Mouse (Mus musculus) neural tube, embryonic 11.5 days (tissue): ENCODE measurements at regions not wholly inside any gene's neighbourhood (a gene's known extent, or its start where the extent isn't known, plus 50 kb on each side); places are given as distances from the start of the nearest gene placed in this dataset.

Experiments used
- ATAC-seq: fragments of 200-750 bp; cut with Nextera tagmentation; 2 replicates; pipeline ENCODE4 v1.8.0; 2017; ENCODE audit warnings: moderate number of reproducible peaks, mild to moderate bottlenecking, moderate TSS enrichment, moderate library complexity; ENCODE audit not compliant: insufficient read depth, low FRiP score, low TSS enrichment
- DNase-seq: peaks from one replicate; pipeline ENCODE4 v3.0.0-alpha.2; 2015; ENCODE audit warnings: low spot score
- H3K27ac ChIP-seq: fragments of 300-500 bp; sonication (generic); 2 replicates; pipeline ENCODE4 v1.5.1; 2014; ENCODE audit warnings: low read depth, mild to moderate bottlenecking, low read length
- H3K27me3 ChIP-seq: fragments of 300-500 bp; sonication (generic); 2 replicates; pipeline ENCODE4 v1.6.1; 2014; ENCODE audit warnings: mild to moderate bottlenecking, low read length, mixed read lengths; ENCODE audit not compliant: control insufficient read depth, insufficient read depth
- H3K36me3 ChIP-seq: fragments of 300-500 bp; sonication (generic); 2 replicates; pipeline ENCODE4 v1.6.1; 2014; ENCODE audit warnings: mild to moderate bottlenecking, low read length, moderate library complexity, mixed read lengths; ENCODE audit not compliant: control insufficient read depth, insufficient read depth
- H3K4me1 ChIP-seq: fragments of 300-500 bp; sonication (generic); 2 replicates; pipeline ENCODE4 v1.6.1; 2014; ENCODE audit warnings: low read length, mixed read lengths; ENCODE audit not compliant: control insufficient read depth, insufficient read depth
- H3K4me2 ChIP-seq: fragments of 300-500 bp; sonication (generic); 2 replicates; pipeline ENCODE4 v1.6.1; 2014; ENCODE audit warnings: low read depth, mild to moderate bottlenecking, moderate library complexity
- H3K4me3 ChIP-seq: fragments of 300-500 bp; sonication (generic); 2 replicates; pipeline ENCODE4 v1.5.1; 2014; ENCODE audit warnings: low read depth, low read length
- H3K9ac ChIP-seq: fragments of 300-500 bp; sonication (generic); 2 replicates; pipeline ENCODE4 v1.6.1; 2014; ENCODE audit warnings: mild to moderate bottlenecking, low read length
- H3K9me3 ChIP-seq: fragments of 300-500 bp; sonication (generic); 2 replicates; pipeline ENCODE4 v1.6.1; 2016; ENCODE audit warnings: low read length; ENCODE audit not compliant: control insufficient read depth
- WGBS: fragments of 180-500 bp; shearing (Covaris S2); extraction: QIAGEN DNeasy Blood & Tissue Kit; methylation state at CpG from one replicate; pipeline ENCODE4 v1.1.7; 2014; 5-methylcytosine and 5-hydroxymethylcytosine counted together

- no peaks in the 10 kb centered on the region for H3K9me3 ChIP-seq
- H3K36me3 ChIP-seq, result no peaks in the 10 kb centered on the region
- H3K4me3 ChIP-seq, result no peak overlapping the region
- ATAC-seq (peak; percentile 77), DNase-seq (no peak)
- no peak overlapping the region for H3K4me2 ChIP-seq
- WGBS, result 48% methylated on average over 11 of the region's 11 CpGs
- no peaks in the 10 kb centered on the region for H3K4me1 ChIP-seq
- no peaks in the 10 kb centered on the region for H3K27me3 ChIP-seq
- H3K9ac ChIP-seq, result no peak overlapping the region
- H3K27ac ChIP-seq, result no peak overlapping the region
These were observed 177.9 kb upstream of the Dio2 start for GRCm38 (mm10) chr12:90915929-90916713.

- Histone ChIP-seq H3K4me2 (no peak overlapping the region), H3K4me1 (no peaks in the 10 kb centered on the region), H3K27ac (no peak overlapping the region), H3K9ac (no peak overlapping the region), H3K27me3 (no peaks in the 10 kb centered on the region), H3K4me3 (no peak overlapping the region), H3K36me3 (no peaks in the 10 kb centered on the region), H3K9me3 (no peaks in the 10 kb centered on the region)
- WGBS, result 84% methylated on average over 6 of the region's 6 CpGs
- ATAC-seq, result no peak
- no peak for DNase-seq
These were observed 165.8 kb upstream of the Dio2 start for GRCm38 (mm10) chr12:90903991-90904390.

- H3K27ac ChIP-seq, result no peak overlapping the region
- H3K4me2 ChIP-seq, result no peak overlapping the region
- H3K4me1 ChIP-seq, result no peaks in the 10 kb centered on the region
- no peaks in the 10 kb centered on the region for H3K36me3 ChIP-seq
- no peak overlapping the region for H3K4me3 ChIP-seq
- DNase-seq, result no peak
- H3K9me3 ChIP-seq, result no peaks in the 10 kb centered on the region
- H3K27me3 ChIP-seq, result no peaks in the 10 kb centered on the region
- ATAC-seq, result no peak
- 86% methylated on average over 9 of the region's 9 CpGs for WGBS
- no peak overlapping the region for H3K9ac ChIP-seq
These were observed 155.6 kb upstream of the Dio2 start for GRCm38 (mm10) chr12:90893655-90894370.

DNA sequence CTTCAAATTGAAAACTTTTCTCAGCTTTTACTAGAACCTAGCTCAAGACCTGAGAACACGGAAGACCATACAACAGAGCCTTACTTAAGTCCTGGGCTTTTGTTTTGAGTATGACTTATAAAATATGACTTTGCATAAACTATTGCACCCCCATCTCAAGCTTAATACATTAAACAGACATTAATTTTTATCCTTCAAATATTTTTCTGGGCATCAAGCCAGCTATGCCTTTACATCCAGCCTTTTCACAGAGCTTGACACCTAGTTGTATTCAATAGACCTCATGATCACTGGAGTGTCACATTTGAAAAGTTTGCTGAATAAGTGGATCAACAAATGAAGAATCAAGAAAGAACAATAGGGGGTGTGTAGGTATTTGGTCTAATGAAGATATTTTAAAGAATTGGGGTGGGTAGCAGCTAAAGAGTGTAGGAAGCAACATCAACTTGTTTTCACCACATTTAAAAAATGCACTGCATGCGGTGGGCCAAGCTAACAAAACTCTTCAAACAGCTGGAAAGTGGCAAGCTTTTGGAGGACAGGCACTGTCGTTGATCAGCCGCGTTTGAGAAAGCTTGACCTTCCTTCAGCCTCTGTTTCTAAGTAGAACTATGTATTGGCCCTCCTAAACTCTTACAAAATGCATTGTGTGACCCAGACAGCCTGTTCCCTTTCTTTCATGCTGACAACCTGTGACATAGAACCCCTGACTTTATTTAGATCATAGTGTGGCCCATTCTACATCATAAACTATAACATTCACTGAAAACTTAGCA, 138.2 kb upstream of the Dio2 start:
- H3K9ac ChIP-seq, result no peak overlapping the region
- no peak for ATAC-seq

GRCm38 (mm10) chr12:90874840-90875239, 136.6 kb upstream of the Dio2 start:
- Histone ChIP-seq H3K9ac (no peak overlapping the region), H3K4me3 (no peak overlapping the region), H3K27me3 (no peaks in the 10 kb centered on the region), H3K4me2 (no peak overlapping the region), H3K4me1 (no peaks in the 10 kb centered on the region), H3K27ac (no peak overlapping the region), H3K9me3 (no peaks in the 10 kb centered on the region), H3K36me3 (no peaks in the 10 kb centered on the region)
- 84% methylated on average over 3 of the region's 3 CpGs for WGBS
- ATAC-seq (no peak), DNase-seq (no peak)

More for the DNA sequence above, 138.2 kb upstream of the Dio2 start:
- WGBS, result 93% methylated on average over 5 of the region's 5 CpGs
- Histone ChIP-seq H3K27me3 (no peaks in the 10 kb centered on the region), H3K4me3 (no peak overlapping the region), H3K4me2 (no peak overlapping the region), H3K27ac (no peak overlapping the region), H3K4me1 (no peaks in the 10 kb centered on the region), H3K36me3 (no peaks in the 10 kb centered on the region), H3K9me3 (no peaks in the 10 kb centered on the region)
- DNase-seq, result no peak

GRCm38 (mm10) chr12:90873959-90874358, 135.7 kb upstream of the Dio2 start:
- 87% methylated on average over 3 of the region's 3 CpGs for WGBS
- DNase-seq (no peak), ATAC-seq (no peak)
- H3K9me3 ChIP-seq, result no peaks in the 10 kb centered on the region
- no peaks in the 10 kb centered on the region for H3K4me1 ChIP-seq
- H3K27ac ChIP-seq, result no peak overlapping the region
- H3K27me3 ChIP-seq, result no peaks in the 10 kb centered on the region
- H3K4me3 ChIP-seq, result no peak overlapping the region
- H3K36me3 ChIP-seq, result no peaks in the 10 kb centered on the region
- no peak overlapping the region for H3K4me2 ChIP-seq
- H3K9ac ChIP-seq, result no peak overlapping the region

DNA sequence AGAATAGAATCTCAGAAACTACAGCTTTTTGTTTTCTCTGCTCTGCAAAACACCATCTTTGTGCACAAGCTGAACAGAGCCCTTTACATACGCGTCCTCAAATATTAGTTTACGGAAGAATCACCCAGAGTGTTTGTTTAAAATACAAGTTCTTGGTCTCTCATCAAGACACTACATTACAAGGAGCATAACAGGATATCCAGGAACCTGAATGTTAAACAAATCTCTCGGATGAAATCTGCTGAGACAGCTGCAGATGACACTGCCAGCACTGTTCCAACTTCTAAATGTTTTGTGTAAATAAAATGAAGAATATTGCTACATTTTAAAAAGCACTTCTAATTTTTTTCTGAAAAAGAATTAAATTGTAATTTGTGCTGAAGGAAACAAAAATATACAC, 128.4 kb upstream of the Dio2 start:
- H3K27me3 ChIP-seq, result no peaks in the 10 kb centered on the region
- H3K9me3 ChIP-seq, result no peaks in the 10 kb centered on the region
- H3K27ac ChIP-seq, result no peak overlapping the region
- H3K36me3 ChIP-seq, result no peaks in the 10 kb centered on the region
- no peak for ATAC-seq
- no peak overlapping the region for H3K4me2 ChIP-seq
- H3K4me3 ChIP-seq, result no peak overlapping the region
- no peak overlapping the region for H3K9ac ChIP-seq
- no peak for DNase-seq
- WGBS, result 88% methylated on average over 4 of the region's 4 CpGs
- no peaks in the 10 kb centered on the region for H3K4me1 ChIP-seq

DNA sequence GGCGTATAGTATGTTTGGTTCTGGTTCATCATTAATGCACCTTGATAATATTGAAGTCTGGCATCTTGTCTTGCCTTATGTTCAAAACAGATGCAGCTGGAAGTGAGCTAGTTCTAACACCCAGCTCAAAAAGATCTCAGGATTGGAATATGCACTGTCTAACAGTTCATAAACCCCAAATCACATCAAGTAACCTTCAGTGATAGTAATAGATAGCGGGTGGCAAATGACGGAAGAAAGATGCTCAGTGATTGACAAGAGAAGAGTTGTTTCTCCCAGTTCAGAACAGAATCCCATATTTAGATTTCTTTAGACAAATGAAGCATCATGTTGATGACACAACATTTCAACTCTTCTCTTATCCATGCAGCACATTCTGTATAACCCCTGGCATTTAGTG, 124.4 kb upstream of the Dio2 start:
- Histone ChIP-seq H3K9ac (no peak overlapping the region), H3K9me3 (no peaks in the 10 kb centered on the region), H3K36me3 (no peaks in the 10 kb centered on the region), H3K4me3 (no peak overlapping the region), H3K27me3 (no peaks in the 10 kb centered on the region), H3K27ac (no peak overlapping the region), H3K4me2 (no peak overlapping the region), H3K4me1 (no peaks in the 10 kb centered on the region)
- ATAC-seq, result no peak
- WGBS, result 91% methylated on average over 3 of the region's 3 CpGs
- no peak for DNase-seq
